Mouse (Mus musculus) urinary bladder, postnatal 14 days (tissue): ENCODE data around the gene Sumo2.
"Not testable (repeated sequence)": the region's sequence is repeated elsewhere in the genome, so short reads cannot be mapped to it uniquely, and the experiment has no call there.

ENCODE experiments used
- DNase-seq: peaks from one replicate; pipeline ENCODE4 v3.0.0; 2021; ENCODE audit warnings: low spot score

Sumo2 gene

GRCm38 (mm10) chr11:115518693-115519092, 17.4 kb downstream of the Sumo2 start:
- no peak for DNase-seq

- DNase-seq: no peak
Observed at GRCm38 (mm10) chr11:115516942-115517341, 19.1 kb downstream of the Sumo2 start.

- DNase-seq: no peak
Observed at GRCm38 (mm10) chr11:115515021-115515420, 21.1 kb downstream of the Sumo2 start.

- peak; percentile 95 for DNase-seq
Observed at GRCm38 (mm10) chr11:115514238-115514663, 21.8 kb downstream of the Sumo2 start, which contains the start of gene Jpt1. TSS of gene Jpt1 (minus strand) at chr11:115514387.

GRCm38 (mm10) chr11:115513271-115514237, 22.5 kb downstream of the Sumo2 start:
- peak; percentile 33 for DNase-seq

GRCm38 (mm10) chr11:115512407-115513183, 23.5 kb downstream of the Sumo2 start:
- no peak for DNase-seq

- no peak for DNase-seq
Observed at GRCm38 (mm10) chr11:115512004-115512403, 24.1 kb downstream of the Sumo2 start.

- no peak for DNase-seq
Observed at GRCm38 (mm10) chr11:115511121-115511520, 25.0 kb downstream of the Sumo2 start.

- DNase-seq: no peak
Observed at GRCm38 (mm10) chr11:115510507-115510888, 25.6 kb downstream of the Sumo2 start.

- peak; percentile 24 for DNase-seq
Observed at GRCm38 (mm10) chr11:115509773-115510506, 26.1 kb downstream of the Sumo2 start.

GRCm38 (mm10) chr11:115508061-115508460, 28.0 kb downstream of the Sumo2 start:
- DNase-seq: no peak

- DNase-seq: no peak
Observed at GRCm38 (mm10) chr11:115506586-115506985, 29.5 kb downstream of the Sumo2 start.

- DNase-seq: no peak
Observed at GRCm38 (mm10) chr11:115502636-115503035, 33.4 kb downstream of the Sumo2 start.

- not testable (repeated sequence) for DNase-seq
Observed at GRCm38 (mm10) chr11:115496559-115496958, 39.5 kb downstream of the Sumo2 start.

GRCm38 (mm10) chr11:115492387-115492786, 43.7 kb downstream of the Sumo2 start:
- DNase-seq: no peak

- DNase-seq: peak; percentile 85
Observed at GRCm38 (mm10) chr11:115491356-115492083, 44.6 kb downstream of the Sumo2 start, which contains the start of gene Nt5c. TSS of gene Nt5c (minus strand) at chr11:115491862.

- no peak for DNase-seq
Observed at GRCm38 (mm10) chr11:115490441-115491355, 45.4 kb downstream of the Sumo2 start.

- no peak for DNase-seq
Observed at GRCm38 (mm10) chr11:115488551-115489104, 47.4 kb downstream of the Sumo2 start.

- peak; percentile 31 for DNase-seq
Observed at GRCm38 (mm10) chr11:115485155-115485554, 50.9 kb downstream of the Sumo2 start.

- DNase-seq: peak; percentile 69
Observed at GRCm38 (mm10) chr11:115483726-115484125, 52.4 kb downstream of the Sumo2 start.
